In the genomic region with DNA sequence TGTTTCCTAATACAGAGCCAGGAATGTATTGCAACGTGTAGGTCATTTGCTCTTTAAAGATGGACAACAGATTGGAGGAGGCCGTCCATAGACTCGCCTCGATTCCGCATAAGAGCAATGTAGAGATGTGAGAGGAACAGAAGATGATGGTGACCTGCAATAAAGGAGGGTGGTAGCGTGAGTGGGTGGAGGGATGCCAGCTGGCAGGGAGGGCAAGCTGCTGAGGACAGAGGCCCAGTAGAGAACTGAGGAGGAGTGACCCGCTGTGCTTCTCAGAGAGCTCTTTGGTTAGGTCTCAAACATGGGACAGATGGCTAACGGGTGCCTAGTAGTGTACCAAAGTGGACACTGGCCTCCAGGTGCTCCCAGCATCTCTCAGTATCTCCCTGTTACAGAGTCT, we compare ENCODE assay signal across 24 mouse cellular contexts. TPM values are rescaled to one million over a fixed set of nuclear protein-coding genes. Genes with fewer than 3 reads are reported as not detected.
"Had no signal": no experiment of that assay in that cellular context is flagged by ENCODE, and none has a peak within 500 bp of the region (broad histone marks: within the 10 kb centered on the region; RNA-seq: fewer than 3 reads in every experiment).

No protein-coding gene starts in this region.

- H3K27me3 ChIP-seq: limb, embryonic 13.5 days; liver, embryonic 12.5 days; liver, embryonic 15.5 days; lung, embryonic 15.5 days; midbrain, embryonic 12.5 days; midbrain, embryonic 15.5 days; neural tube, embryonic 12.5 days; neural tube, embryonic 15.5 days had no signal

- H3K4me2 ChIP-seq: limb, embryonic 13.5 days; liver, embryonic 12.5 days; liver, embryonic 15.5 days; lung, embryonic 15.5 days; midbrain, embryonic 12.5 days; midbrain, embryonic 15.5 days; neural tube, embryonic 12.5 days; neural tube, embryonic 15.5 days had no signal

- DNase-seq: kidney, adult 9 months; kidney, postnatal 25 days; layer of hippocampus, adult 9-11 months; liver; lung, adult 18-20 months; lung, postnatal 10 days; lung, postnatal 36 days; retina, postnatal 1 day; right cerebral cortex, postnatal 25 days; spleen, adult 18-20 months; thymus, adult 18-20 months; thymus, postnatal 4 days had no signal

- H3K27ac ChIP-seq: kidney, postnatal 0 days; layer of hippocampus, adult 2 months; limb, embryonic 10.5 days; limb, embryonic 13.5 days; liver, embryonic 12.5 days; liver, embryonic 15.5 days; lung, embryonic 15.5 days; midbrain, embryonic 12.5 days; midbrain, embryonic 15.5 days; neural tube, embryonic 12.5 days; neural tube, embryonic 15.5 days had no signal

- H3K9ac ChIP-seq: limb, embryonic 13.5 days; liver, embryonic 12.5 days; liver, embryonic 15.5 days; lung, embryonic 15.5 days; midbrain, embryonic 12.5 days; midbrain, embryonic 15.5 days; neural tube, embryonic 12.5 days; neural tube, embryonic 15.5 days had no signal

- H3K9me3 ChIP-seq: limb, embryonic 10.5 days; limb, embryonic 13.5 days; liver, embryonic 12.5 days; liver, embryonic 15.5 days; lung, embryonic 15.5 days; midbrain, embryonic 12.5 days; midbrain, embryonic 15.5 days; neural tube, embryonic 15.5 days had no signal

- H3K4me1 ChIP-seq: limb, embryonic 10.5 days; limb, embryonic 13.5 days; liver, embryonic 12.5 days; liver, embryonic 15.5 days; lung, embryonic 15.5 days; megakaryocyte, embryonic 14.5 days had no signal

- H3K4me3 ChIP-seq: layer of hippocampus, adult 2 months; limb, embryonic 10.5 days; limb, embryonic 13.5 days; liver, embryonic 12.5 days; liver, embryonic 15.5 days; lung, embryonic 15.5 days; megakaryocyte, embryonic 14.5 days; midbrain, embryonic 12.5 days; midbrain, embryonic 15.5 days; neural tube, embryonic 12.5 days; neural tube, embryonic 15.5 days had no signal

- H3K36me3 ChIP-seq: limb, embryonic 10.5 days; limb, embryonic 13.5 days; liver, embryonic 12.5 days; liver, embryonic 15.5 days; lung, embryonic 15.5 days; midbrain, embryonic 12.5 days; midbrain, embryonic 15.5 days; neural tube, embryonic 12.5 days; neural tube, embryonic 15.5 days had no signal

- ATAC-seq: liver, embryonic 12.5 days; midbrain, embryonic 15.5 days had no signal

RNA-seq across cellular contexts. Expression of gene Nmnat2, which starts 23.9 kb away (rescaled TPM):
- polyA plus RNA-seq: liver, embryonic 12.5 days had no signal
